Mouse (Mus musculus) lung, adult 18-20 months (tissue): ENCODE data around the gene Tigar.

Experiments
- DNase-seq, 2 experiments: peaks; one replicate each; pipeline ENCODE4 v3.0.0; 2022; ENCODE audit warnings: mixed read lengths in 2 of 2

The Tigar gene

DNA sequence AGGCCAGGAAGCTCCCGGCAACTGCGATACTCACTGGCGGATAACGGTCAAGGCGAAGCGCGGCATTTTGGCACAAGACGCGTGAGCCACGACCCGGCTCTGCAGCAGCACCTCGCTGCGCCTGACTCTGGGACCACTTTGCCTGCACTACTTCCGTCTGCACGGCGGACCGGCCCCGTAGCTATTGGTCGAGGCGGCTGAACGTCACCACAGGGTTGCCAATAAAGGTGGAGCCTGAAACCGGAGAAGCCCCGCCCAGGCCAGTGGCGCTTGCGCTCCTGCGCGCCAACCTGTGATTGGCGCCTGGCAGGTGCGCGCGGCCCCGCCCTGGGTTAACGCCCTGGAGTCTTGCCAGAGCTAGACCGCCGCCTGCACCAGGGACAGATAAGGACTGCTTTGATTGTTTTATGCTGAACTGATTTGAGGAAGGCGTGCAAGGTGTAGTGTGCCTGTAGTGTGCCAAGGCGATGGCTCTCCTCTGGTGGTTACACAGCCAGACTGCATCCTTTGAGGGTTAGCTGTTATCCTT is at the start of gene Tigar:
Gene Tigar (minus strand): TSS at position 156 of the 529 bp plus-strand sequence.
- peak; percentile 95 to 97 for DNase-seq

GRCm38 (mm10) chr6:127157321-127157720 is 48.0 kb upstream of the Tigar start:
- DNase-seq = no peak

GRCm38 (mm10) chr6:127155468-127155867 is 46.1 kb upstream of the Tigar start:
- DNase-seq = peak; percentile 39 to 42

GRCm38 (mm10) chr6:127154708-127155268 is 45.4 kb upstream of the Tigar start:
- peak; percentile 71 for DNase-seq

DNA sequence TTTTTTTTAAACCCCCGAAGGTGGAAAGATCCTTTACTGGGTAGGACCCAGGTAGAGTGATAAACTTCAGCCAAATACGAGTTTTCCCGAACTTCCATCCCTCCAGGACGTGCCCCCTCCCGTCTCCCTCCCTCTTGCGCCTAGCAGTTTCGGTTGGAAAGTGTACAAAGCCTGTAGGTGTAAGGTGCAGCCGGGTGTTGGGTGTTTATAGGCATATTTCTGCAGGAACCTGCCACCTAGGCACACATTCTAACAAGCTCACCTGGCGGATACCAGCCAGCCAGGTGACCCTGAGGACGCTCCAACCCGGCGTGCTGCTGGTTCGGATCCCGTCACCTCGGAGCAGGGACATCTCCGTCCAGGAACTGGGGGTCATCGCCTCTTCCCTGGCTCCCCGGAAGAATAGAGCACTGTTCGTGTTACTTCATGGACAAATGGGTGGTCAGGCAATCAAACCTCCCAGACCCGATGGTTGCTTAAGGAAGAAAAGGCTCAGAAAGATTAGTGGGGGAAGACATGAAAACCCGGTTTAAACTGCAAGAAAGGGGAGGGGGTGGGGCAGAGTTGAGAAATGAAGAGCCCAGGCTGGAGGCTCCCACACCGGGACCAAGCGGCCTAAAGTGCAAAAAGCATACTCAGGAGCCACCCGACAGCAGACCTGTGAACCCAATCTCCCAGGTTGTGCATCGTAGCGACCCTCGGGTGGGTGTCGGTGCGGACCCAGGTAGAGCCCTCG is 44.8 kb upstream of the Tigar start:
- DNase-seq = no peak

DNA sequence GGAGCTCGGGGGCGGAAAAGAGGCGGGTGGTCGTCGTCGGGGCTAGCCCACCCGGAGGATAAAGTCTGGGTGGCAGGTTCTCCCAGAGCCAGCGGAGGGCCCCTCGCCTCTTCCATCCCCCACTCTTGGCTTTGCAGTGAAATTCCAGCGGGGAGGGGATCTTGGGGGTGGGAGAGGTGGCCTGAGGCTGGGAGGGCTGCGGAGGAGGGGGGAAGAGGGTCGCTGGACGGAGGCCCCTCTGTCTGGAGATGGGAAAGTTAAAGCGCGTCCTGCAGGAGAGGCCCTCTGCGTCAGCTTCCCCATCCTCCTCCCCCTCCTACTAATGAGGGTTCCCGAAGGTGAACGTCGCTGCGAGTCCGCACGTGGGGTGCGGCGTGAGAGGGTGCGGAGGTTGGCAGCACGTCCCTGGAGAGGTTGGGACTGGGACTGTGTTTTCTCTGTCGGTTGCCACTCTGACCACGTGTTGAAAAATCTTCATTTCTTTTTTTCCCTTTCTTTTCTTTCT is 44.0 kb upstream of the Tigar start:
- DNase-seq = peak; percentile 44 to 63

DNA sequence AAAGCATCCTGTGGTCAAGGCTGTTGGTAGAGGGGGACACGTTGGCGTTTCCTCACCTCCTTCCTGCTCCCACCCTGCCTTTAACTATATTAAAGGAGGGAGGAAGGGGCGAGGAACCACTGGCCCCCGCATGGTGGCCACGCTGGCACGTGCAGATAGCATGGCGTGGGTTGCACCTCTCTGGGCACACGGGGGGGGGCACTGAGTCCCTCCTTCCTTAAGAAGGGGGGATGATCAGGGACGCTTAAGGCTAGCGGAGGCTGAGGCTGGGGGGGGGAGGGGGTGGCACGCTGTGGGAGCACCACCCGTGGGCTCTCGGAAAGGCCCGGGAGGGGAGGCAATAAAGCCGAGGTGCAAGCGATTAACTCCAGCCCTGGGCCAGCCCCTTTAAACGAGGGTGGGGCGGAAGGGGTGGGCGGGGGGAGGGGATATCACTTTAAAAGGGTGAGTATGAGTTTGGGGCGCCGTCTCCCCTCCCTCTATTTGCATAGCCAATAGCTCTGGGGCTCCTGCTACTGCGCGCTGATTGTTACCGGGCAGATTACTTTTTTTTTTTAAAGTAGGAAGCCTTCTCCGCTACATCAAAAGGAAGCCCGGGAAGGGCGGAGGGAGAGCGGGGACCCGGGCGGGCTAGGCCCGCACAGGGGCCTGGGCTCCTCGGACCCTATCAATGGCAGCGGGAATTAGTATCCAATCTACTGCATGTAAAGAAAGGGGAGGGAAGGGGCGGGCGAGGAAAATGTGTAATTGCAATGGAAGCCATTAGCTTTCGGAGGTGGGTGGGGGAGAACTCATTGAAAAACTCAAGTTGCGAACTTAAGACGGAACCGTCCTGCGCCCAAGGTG is 43.0 kb upstream of the Tigar start, which contains the start of gene Ccnd2:
Gene Ccnd2 (minus strand): TSS at position 88 of the 846 bp plus-strand sequence.
- DNase-seq = peak; percentile 80 to 83

DNA sequence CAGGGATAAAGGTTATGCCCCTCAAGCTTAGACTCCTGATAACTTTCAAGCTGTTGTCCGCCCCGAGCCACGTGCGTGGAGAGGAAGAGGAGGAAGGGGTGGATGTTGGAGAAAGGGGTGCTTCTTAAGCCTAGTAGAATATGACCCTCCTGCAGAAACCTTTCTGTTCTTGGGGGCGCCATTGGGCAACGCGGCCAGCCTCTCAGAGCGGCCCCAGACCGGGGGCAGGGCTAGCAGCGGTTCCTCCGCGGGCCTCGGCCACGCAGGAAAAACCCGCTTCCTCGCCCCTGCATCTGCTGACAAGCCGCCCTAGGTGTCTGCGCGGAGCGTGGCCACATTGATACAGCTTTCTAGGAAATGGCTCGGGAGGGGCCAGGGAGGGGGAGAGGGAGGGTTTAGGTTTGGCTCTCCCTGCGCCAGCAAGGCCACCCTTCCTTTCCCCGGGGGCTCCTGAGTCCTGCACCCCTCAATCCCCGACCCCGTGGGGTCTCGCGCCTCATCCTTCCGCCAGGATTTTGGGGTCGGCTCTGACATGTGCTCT is 42.3 kb upstream of the Tigar start:
- DNase-seq = peak; percentile 50 to 51

- peak; percentile 83 to 88 for DNase-seq
Observed at GRCm38 (mm10) chr6:127150663-127151564, 41.6 kb upstream of the Tigar start.

DNA sequence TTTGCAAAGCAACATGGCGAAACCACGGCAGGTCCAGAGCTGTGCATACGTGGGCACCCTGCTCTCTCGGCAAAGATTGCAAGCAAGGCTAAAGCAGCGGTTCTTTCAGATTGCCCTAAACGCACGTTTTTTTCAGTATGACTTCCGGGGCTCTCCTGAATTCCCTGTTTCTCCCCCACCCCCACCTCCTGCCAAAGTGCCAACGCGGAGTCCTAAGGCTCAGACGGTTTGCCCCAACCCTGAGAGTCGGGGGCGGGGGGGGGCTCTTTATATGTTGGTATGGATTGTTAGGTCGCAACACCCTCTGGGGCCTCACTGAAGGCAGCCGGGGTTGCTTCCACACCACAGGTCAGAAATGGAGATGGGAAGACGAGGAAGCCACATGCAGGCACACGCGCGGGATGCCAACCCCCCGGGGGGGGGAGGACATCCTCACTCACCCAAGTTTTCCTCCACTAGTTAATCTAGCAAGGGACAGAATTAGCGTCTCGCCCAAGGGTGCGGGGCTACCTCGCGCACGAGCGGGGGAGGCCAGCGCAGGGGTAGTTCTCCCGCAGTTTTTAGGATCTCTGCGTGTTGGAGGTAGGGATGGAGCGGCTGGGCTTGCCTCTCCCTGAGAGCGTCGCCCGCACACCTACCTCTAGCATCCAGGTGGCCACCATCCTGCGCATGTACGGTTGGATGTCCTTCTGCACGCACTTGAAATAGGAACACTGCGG is 40.7 kb upstream of the Tigar start:
- DNase-seq = peak in 1 of 2 experiments; percentile 16

DNA sequence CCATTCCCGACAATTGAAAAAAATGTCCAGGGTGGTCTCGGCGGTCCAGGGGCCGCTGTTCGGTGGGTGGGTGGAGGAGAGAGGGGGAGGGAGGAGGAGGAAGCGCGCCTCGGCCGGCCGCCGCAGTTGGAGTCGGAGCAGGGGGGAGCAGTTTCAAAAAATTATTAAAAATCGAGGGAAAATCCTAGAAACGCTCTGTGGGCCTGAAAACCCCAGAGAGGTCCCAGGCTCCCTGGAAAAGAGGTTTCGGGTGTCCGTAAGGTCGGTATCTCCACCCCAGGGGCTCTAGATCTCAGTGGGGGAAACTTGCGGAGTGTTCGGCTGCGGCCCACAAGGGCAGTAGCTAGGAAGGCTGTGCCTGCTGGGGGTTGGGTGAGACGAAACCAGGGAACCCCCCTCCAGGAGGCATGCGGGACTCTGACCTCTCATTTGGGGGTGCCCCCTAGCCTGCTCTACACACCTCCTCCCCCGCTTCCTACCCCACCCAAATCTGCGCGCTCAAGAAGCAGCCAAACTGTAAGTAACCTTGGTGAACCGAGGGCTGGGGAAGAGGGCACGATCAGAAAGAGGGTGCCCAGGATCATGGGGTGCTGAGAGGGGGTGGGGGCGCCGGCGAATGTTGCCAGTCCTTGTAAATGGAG is 40.1 kb upstream of the Tigar start:
- DNase-seq = peak; percentile 38 to 48

GRCm38 (mm10) chr6:127148526-127149302 is 39.4 kb upstream of the Tigar start:
- DNase-seq = peak in 1 of 2 experiments; percentile 28

DNA sequence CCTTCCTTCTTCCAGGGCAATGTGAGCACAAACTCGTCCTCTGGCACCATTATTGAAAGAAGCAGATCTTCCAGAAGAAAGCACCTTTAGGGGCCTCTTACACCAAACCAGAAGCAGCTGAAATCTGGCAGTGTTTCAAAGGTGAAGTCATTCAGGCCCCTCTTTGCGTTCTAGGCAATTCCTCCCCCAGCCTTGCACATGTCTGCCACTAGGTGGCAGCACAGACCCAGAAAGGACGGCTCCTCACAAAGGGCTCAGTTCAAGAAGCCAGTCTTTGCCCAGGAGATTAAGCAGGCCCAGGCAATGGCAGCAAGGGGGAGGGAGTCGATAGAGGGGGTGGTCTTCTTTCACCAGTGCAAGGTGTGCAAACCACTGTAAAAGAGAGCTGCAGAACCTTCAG is 38.3 kb upstream of the Tigar start:
- peak; percentile 86 to 90 for DNase-seq

- DNase-seq = no peak
Observed at GRCm38 (mm10) chr6:127146322-127146947, 37.1 kb upstream of the Tigar start.

DNA sequence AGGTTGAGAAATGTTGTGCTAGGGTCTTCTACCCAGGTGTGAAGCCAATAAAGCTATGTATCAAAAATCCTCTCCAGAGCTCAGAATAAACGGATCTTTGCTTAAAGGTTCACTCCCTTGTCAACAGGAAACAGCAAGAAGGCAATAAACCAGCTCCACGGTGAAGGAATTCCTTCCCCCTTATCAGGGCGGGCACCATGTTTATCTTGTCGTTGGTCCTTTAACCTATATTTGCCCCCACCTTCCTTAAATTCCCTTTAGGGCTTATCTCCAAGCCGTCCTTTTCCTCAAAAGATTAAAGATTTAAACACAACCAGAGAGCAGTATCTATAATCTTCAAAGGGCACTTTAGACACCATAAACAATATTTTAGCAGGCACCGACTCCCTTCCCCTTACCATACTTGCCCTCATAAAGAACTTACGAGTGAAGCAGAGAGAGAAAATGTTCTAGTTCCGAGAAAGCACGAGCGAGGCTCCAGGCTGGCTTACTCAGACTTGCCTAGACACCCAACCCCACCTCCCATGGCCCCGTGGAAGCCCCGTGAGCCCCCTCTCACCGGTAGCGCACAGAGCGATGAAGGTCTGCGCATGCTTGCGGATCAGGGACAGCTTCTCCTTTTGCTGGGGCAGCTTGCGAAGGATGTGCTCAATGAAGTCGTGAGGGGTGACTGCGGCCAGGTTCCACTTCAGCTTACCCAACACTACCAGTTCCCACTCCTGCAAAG is 36.3 kb upstream of the Tigar start:
- peak; percentile 28 to 36 for DNase-seq

GRCm38 (mm10) chr6:127143576-127144288 is 34.4 kb upstream of the Tigar start:
- DNase-seq = no peak

- peak; percentile 39 to 50 for DNase-seq
Observed at GRCm38 (mm10) chr6:127143124-127143520, 33.8 kb upstream of the Tigar start.
